Mouse (Mus musculus): ENCODE results near the gene Wdfy4. TPM values are rescaled to one million over a fixed set of nuclear protein-coding genes. Genes with fewer than 3 reads are reported as not detected.

Wdfy4 gene
- polyA plus RNA-seq, 1 experiment from 2014 or later = 0.09 TPM

DNA sequence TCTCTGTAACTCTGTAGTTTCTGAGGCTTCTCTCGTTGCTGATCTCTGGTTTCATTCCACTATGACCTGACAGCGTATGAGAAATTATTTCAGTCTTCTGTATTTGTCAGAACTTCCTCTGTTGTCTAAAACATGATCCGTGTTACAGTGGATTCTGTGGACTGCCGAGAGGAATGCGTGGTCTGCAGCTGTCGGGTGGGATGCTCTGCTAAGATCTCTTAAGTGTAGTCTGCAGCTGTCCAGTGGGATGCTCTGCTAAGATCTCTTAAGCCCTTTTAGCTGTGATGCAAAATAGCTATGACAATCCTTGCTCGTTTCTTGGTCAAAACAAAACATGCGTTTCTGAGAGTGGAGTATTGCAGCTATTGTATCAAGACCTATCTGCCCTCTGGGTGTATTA lies 25.5 kb upstream of the Wdfy4 start:
- Histone ChIP-seq H3K27ac (no peak overlapping the region), H3K36me3 (replicated peaks) (no peaks in the 10 kb centered on the region), H3K9ac (no peak overlapping the region), H3K4me1 (peaks cover 5% of the 10 kb centered on the region), H3K9me3 (no peaks in the 10 kb centered on the region), H3K4me2 (no peak overlapping the region), H3K4me3 (replicated peaks) (no peak overlapping the region), H3K27me3 (peaks cover 18% of the 10 kb centered on the region)
- ATAC-seq (ENCODE audit: low FRiP score) = no peak
- WGBS = 78% methylated on average over 8 of the region's 8 CpGs

DNA sequence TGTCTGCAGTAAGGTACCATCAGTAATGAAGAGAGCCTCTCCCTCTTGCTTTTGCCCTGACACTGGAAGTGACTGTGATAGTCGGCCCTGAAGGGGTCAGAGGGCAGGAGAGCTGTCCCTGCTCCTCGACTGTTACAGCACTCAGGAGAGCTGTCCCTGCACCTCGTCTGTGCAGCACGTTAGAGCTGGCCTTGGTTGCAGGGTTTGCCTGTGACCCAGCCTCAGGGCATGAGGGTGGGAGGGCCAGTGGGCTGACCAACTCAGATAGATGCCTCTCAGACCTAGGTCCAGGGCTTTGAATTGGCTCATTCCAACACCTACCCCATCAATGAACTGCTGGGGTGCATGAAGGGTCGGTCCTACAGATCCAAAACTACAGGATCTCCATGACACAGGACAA lies 23.0 kb upstream of the Wdfy4 start:
- Histone ChIP-seq H3K9me3 (no peaks in the 10 kb centered on the region), H3K36me3 (replicated peaks) (no peaks in the 10 kb centered on the region), H3K27me3 (no peaks in the 10 kb centered on the region; the same call in 1 of the 2 replicates), H3K9ac (no peak overlapping the region), H3K4me1 (no peaks in the 10 kb centered on the region), H3K4me2 (no peak overlapping the region), H3K4me3 (replicated peaks) (no peak overlapping the region), H3K27ac (no peak overlapping the region)
- ATAC-seq (ENCODE audit: low FRiP score) = no peak
- WGBS = 33% methylated on average over 5 of the region's 5 CpGs

DNA sequence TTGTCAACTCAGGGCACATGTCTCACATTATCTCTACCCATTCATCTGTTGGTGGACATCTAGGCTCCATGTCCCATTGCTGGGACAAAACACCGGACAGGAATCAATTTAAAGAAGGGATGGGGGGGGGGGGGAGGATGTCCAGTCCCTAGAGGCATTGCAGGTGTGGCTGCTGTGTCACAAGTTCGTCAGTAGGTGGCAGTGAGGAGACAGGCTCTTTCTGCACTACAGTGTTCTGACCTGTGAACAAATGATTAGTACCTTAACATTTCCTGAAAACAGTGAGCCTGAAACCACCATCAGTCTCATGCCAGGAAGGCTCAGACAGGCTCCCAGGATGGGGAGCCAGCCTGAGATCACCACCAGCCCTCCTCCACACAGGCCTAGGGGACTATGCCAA lies 21.7 kb upstream of the Wdfy4 start:
- ATAC-seq (ENCODE audit: low FRiP score) = 0 out of 2 replicates have a peak, but pooled peaks have one; percentile 14
- H3K9ac ChIP-seq = no peak overlapping the region
- H3K27ac ChIP-seq = no peak overlapping the region
- no peaks in the 10 kb centered on the region for H3K36me3 ChIP-seq (replicated peaks)
- H3K4me3 ChIP-seq (replicated peaks) = no peak overlapping the region
- H3K4me1 ChIP-seq = no peaks in the 10 kb centered on the region
- 16% methylated on average over 2 of the region's 2 CpGs for WGBS
- H3K9me3 ChIP-seq = no peaks in the 10 kb centered on the region
- no peak overlapping the region for H3K4me2 ChIP-seq
- H3K27me3 ChIP-seq = no peaks in the 10 kb centered on the region; the same call in 1 of the 2 replicates

DNA sequence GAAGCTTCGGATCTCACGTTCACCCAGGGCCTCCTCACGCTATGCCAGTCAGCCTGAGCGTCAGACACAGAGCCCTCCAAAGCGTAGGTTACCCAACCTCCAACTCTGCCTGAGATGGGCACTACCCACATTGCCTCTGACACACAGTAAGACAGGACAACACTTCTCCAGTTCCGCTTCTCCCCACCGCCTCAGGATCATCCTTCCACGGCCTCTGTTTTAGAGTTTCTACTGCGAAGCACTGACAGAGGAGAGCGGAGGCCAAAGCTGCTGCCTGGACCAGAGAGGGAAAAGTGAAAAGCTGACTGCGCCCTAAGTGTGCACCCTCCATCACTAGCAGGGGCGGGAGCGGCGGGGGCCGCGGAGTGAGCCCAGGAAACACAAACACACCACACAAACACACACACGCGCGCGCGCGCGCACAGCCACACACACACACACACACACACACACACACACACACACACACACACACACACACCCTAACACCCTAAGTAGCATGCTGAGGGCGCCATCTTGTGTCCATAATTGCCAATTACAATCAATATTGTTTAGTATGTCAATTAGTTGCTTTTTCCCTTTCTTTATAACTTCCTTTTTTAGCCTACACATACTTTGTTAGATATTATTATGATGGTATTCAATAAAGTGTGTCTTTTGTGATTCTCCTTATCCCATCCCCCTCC lies 20.1 kb upstream of the Wdfy4 start:
- Histone ChIP-seq H3K27ac (no peak overlapping the region), H3K9ac (no peak overlapping the region), H3K4me1 (no peaks in the 10 kb centered on the region), H3K27me3 (no peaks in the 10 kb centered on the region; the same call in 1 of the 2 replicates), H3K9me3 (no peaks in the 10 kb centered on the region), H3K4me3 (replicated peaks) (peak overlapping the region; percentile 31), H3K36me3 (replicated peaks) (no peaks in the 10 kb centered on the region), H3K4me2 (peak overlapping the region; percentile 53)
- 43% methylated on average over 21 of the region's 24 CpGs for WGBS
- ATAC-seq (ENCODE audit: low FRiP score) = no peak

DNA sequence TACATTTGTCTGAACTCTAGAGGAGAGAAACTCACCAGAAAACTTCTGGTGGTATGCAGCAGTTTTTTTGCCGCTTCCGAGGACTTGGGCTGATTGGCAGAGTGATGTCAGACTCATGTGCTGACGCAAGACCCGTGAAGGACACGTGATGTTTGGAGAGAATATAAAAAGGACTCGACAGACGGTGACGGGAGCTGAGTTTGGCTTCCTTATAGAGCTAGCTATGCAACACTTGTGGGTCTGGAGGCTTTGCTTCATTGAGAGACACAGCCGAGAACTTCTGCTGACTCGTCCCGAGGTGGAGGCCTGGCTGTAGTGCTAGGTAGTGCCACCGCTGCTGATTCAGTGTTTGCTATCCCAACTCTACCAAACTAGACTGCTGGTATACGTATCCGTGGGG lies 18.5 kb upstream of the Wdfy4 start:
- Histone ChIP-seq H3K4me3 (replicated peaks) (no peak overlapping the region), H3K9me3 (no peaks in the 10 kb centered on the region), H3K27me3 (no peaks in the 10 kb centered on the region; the same call in 1 of the 2 replicates), H3K4me1 (no peaks in the 10 kb centered on the region), H3K4me2 (no peak overlapping the region), H3K9ac (no peak overlapping the region), H3K36me3 (replicated peaks) (no peaks in the 10 kb centered on the region), H3K27ac (no peak overlapping the region)
- no peak for ATAC-seq (ENCODE audit: low FRiP score)
- WGBS = 92% methylated on average over 14 of the region's 14 CpGs

DNA sequence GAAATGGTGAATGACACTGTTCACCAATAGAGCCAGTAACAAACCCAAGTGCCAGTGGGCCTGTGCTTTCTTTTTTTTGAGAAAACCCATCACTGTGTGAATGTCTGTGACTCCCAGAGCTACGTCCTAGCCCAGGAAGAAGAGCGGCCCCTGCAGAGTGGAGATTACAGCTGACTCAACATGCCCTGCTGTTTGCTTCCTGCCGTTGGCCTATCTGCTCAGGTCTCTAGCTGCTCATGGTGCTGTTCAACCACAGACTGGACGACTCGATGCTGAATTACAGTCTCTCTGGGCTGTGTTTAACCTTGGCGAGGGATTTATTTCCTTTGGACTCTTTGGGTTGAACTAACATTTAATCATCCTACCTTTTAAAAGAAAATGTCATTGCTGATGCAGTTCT lies 17.6 kb upstream of the Wdfy4 start:
- H3K27me3 ChIP-seq = peaks cover 4% of the 10 kb centered on the region; the same call in 1 of the 2 replicates
- H3K9me3 ChIP-seq = no peaks in the 10 kb centered on the region
- WGBS = 83% methylated on average over 6 of the region's 6 CpGs
- no peaks in the 10 kb centered on the region for H3K4me1 ChIP-seq
- H3K4me2 ChIP-seq = no peak overlapping the region
- H3K9ac ChIP-seq = no peak overlapping the region
- ATAC-seq (ENCODE audit: low FRiP score) = no peak
- no peak overlapping the region for H3K27ac ChIP-seq
- no peaks in the 10 kb centered on the region for H3K36me3 ChIP-seq (replicated peaks)
- no peak overlapping the region for H3K4me3 ChIP-seq (replicated peaks)

DNA sequence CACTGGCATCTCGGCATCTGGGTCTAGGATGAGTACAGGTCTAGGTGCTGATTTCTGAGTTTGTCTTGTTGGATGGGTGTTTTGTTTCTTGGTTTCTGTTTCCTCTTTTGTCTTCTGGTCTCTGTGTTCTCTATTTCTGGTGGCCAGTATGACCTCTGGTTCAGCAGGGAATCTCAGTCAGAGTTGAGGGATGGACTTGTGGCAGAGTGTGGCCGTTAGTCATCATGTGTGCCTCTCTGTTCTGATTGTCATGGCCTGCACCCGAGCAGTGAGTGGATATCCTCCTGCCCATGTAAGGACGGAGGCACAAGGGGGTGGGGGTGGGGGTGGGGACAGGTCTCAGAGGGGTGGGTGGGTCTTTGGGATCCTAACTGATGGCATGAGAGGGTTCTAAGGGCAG lies 16.9 kb upstream of the Wdfy4 start:
- WGBS = 88% methylated on average over 4 of the region's 4 CpGs

DNA sequence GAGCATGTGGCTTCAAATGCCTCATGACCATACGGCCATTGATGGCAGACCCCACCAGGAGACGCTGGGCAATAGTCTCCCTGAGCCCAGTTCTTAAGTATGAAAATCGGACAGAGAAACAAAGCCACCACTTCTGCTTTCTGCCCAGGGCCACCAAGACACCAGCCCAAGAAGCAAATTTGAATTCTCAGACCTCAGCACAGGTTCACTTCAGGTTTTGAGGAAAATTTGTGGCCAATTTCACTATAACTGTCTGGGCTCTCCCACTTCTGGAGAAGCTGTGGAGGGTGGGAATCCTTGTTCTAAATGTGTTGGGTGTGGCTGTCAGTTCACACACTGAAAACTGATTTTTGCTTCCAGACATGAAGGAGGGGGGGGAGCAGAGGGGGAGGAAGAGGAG lies 8.9 kb upstream of the Wdfy4 start:
- no peaks in the 10 kb centered on the region for H3K4me1 ChIP-seq
- 84% methylated on average over 3 of the region's 3 CpGs for WGBS
- ATAC-seq (ENCODE audit: low FRiP score) = no peak
- no peaks in the 10 kb centered on the region for H3K9me3 ChIP-seq
- no peak overlapping the region for H3K4me2 ChIP-seq
- H3K4me3 ChIP-seq (replicated peaks) = no peak overlapping the region
- 0 out of 2 replicates have a peak, but pooled peaks cover 4% of the 10 kb centered on the region for H3K27me3 ChIP-seq
- H3K9ac ChIP-seq = no peak overlapping the region
- no peaks in the 10 kb centered on the region for H3K36me3 ChIP-seq (replicated peaks)
- no peak overlapping the region for H3K27ac ChIP-seq

More for the DNA sequence above, 16.9 kb upstream of the Wdfy4 start:
- Histone ChIP-seq H3K9me3 (no peaks in the 10 kb centered on the region), H3K4me1 (no peaks in the 10 kb centered on the region), H3K4me2 (no peak overlapping the region), H3K27me3 (0 out of 2 replicates have a peak, but pooled peaks cover 4% of the 10 kb centered on the region), H3K9ac (no peak overlapping the region), H3K27ac (no peak overlapping the region), H3K36me3 (replicated peaks) (no peaks in the 10 kb centered on the region), H3K4me3 (replicated peaks) (no peak overlapping the region)
- no peak for ATAC-seq (ENCODE audit: low FRiP score)

GRCm38 (mm10) chr14:33193762-33194161 lies 8.5 kb upstream of the Wdfy4 start:
- Histone ChIP-seq H3K27ac (no peak overlapping the region), H3K4me2 (no peak overlapping the region), H3K4me1 (no peaks in the 10 kb centered on the region), H3K27me3 (0 out of 2 replicates have a peak, but pooled peaks cover 4% of the 10 kb centered on the region), H3K36me3 (replicated peaks) (no peaks in the 10 kb centered on the region), H3K9ac (no peak overlapping the region), H3K9me3 (no peaks in the 10 kb centered on the region), H3K4me3 (replicated peaks) (no peak overlapping the region)
- no peak for ATAC-seq (ENCODE audit: low FRiP score)

- WGBS = 68% methylated on average over 1 of the region's 1 CpGs
- no peak for ATAC-seq (ENCODE audit: low FRiP score)
- H3K4me3 ChIP-seq (replicated peaks) = no peak overlapping the region
- no peaks in the 10 kb centered on the region for H3K9me3 ChIP-seq
- H3K27ac ChIP-seq = no peak overlapping the region
- no peak overlapping the region for H3K9ac ChIP-seq
- no peaks in the 10 kb centered on the region for H3K36me3 ChIP-seq (replicated peaks)
- H3K27me3 ChIP-seq = no peaks in the 10 kb centered on the region
- no peaks in the 10 kb centered on the region for H3K4me1 ChIP-seq
- no peak overlapping the region for H3K4me2 ChIP-seq
These were observed 5.3 kb upstream of the Wdfy4 start for GRCm38 (mm10) chr14:33190646-33191045.

DNA sequence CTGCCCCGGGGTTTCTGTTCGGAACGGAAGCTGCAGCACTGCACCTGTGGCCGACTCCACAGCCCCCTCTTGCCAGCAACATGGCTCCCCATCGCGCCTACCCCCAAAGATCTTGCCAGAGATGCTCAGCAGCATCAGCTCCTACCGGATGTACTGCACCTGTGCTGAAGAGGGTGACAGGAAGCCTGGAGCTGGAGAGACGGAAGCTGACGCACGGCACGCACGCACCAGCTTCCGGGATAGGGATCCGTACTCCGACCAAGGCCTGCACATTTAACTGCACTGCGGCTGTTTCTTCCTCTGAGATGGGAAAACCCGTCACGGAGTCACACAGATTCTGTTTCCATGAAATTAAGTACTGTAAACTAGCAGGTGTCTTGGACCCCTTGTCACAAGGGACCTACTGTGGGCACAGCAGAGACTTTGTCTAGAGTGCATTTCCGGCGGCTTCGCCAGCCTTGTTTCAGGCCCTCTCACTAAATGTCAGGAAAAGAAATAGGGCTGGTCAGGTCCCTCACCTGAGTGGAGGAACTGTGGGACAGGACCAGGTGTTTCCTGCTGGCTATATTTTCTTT lies 4.6 kb upstream of the Wdfy4 start:
- WGBS = 95% methylated on average over 21 of the region's 21 CpGs
- ATAC-seq (ENCODE audit: low FRiP score) = no peak
- Histone ChIP-seq H3K4me2 (no peak overlapping the region), H3K36me3 (replicated peaks) (no peaks in the 10 kb centered on the region), H3K4me3 (replicated peaks) (no peak overlapping the region), H3K9ac (no peak overlapping the region), H3K27ac (no peak overlapping the region), H3K4me1 (no peaks in the 10 kb centered on the region), H3K9me3 (no peaks in the 10 kb centered on the region), H3K27me3 (no peaks in the 10 kb centered on the region)

GRCm38 (mm10) chr14:33189230-33189629 lies 3.9 kb upstream of the Wdfy4 start:
- Histone ChIP-seq H3K27me3 (no peaks in the 10 kb centered on the region), H3K9me3 (no peaks in the 10 kb centered on the region), H3K27ac (no peak overlapping the region), H3K9ac (no peak overlapping the region), H3K4me2 (no peak overlapping the region), H3K36me3 (replicated peaks) (no peaks in the 10 kb centered on the region), H3K4me3 (replicated peaks) (no peak overlapping the region), H3K4me1 (no peaks in the 10 kb centered on the region)
- 84% methylated on average over 10 of the region's 10 CpGs for WGBS
- ATAC-seq (ENCODE audit: low FRiP score) = no peak

- 48% methylated on average over 4 of the region's 4 CpGs for WGBS
- no peak for ATAC-seq (ENCODE audit: low FRiP score)
These were observed 1.9 kb upstream of the Wdfy4 start for GRCm38 (mm10) chr14:33187201-33187600.

More at GRCm38 (mm10) chr14:33187201-33187600, 1.9 kb upstream of the Wdfy4 start:
- Histone ChIP-seq H3K9me3 (no peaks in the 10 kb centered on the region), H3K9ac (no peak overlapping the region), H3K36me3 (replicated peaks) (no peaks in the 10 kb centered on the region), H3K4me3 (replicated peaks) (no peak overlapping the region), H3K27me3 (no peaks in the 10 kb centered on the region), H3K27ac (no peak overlapping the region), H3K4me2 (no peak overlapping the region), H3K4me1 (no peaks in the 10 kb centered on the region)
